Mouse (Mus musculus) lung, adult 2 months (tissue): ENCODE results near the gene Cuedc2. TPM values are rescaled to one million over a fixed set of nuclear protein-coding genes. Genes with fewer than 3 reads are reported as not detected.

ENCODE experiments used
- DNase-seq: peaks from one replicate; pipeline ENCODE4 v3.0.0; 2022
- H3K4me1 ChIP-seq: fragments of 200-500 bp; 2 replicates; pipeline ENCODE4 v1.6.1; 2011; ENCODE audit warnings: low read length; ENCODE audit not compliant: control insufficient read depth, insufficient read depth
- H3K4me3 ChIP-seq: fragments of 200-500 bp; replicated peaks from 2 replicates; pipeline ENCODE3; 2011; ENCODE audit warnings: low read depth, mild to moderate bottlenecking, control low read depth, low read length; ENCODE audit errors: extremely low read depth
- CTCF ChIP-seq: fragments of 200-500 bp; IDR thresholded peaks from 2 replicates; pipeline ENCODE4 v1.5.1; 2011; ENCODE audit warnings: mild to moderate bottlenecking, low read length, control low read depth; ENCODE audit not compliant: insufficient read depth
- POLR2A ChIP-seq: fragments of 200-500 bp; IDR thresholded peaks from 2 replicates; pipeline ENCODE4 v1.6.1; 2011; ENCODE audit warnings: low read depth, mild to moderate bottlenecking, control low read depth, low read length, borderline replicate concordance; ENCODE audit errors: extremely low read depth
- WGBS: fragments of 180-500 bp; shearing (Covaris S2); methylation state at CpG from one replicate; pipeline ENCODE4 v1.1.7; 2018; 5-methylcytosine and 5-hydroxymethylcytosine counted together
- polyA plus RNA-seq: library from polyadenylated mRNA; depleted of rRNA; stranded (reverse); fragments of >200 nt; gene quantifications from 2 replicates; pipeline ENCODE4 v1.2.3, GENCODE M21; 2012

Gene Cuedc2
- polyA plus RNA-seq, 1 experiment = 53.9 TPM

GRCm38 (mm10) chr19:46357344-46358280 is 19.1 kb upstream of the Cuedc2 start:
- peaks cover 3% of the 10 kb centered on the region; the same call in 1 of the 2 replicates for H3K4me1 ChIP-seq
- TF ChIP-seq CTCF = no peak
- no peak for TF ChIP-seq POLR2A
- H3K4me3 ChIP-seq = no peak overlapping the region
- DNase-seq = peak; percentile 46
- WGBS = 12% methylated on average over 25 of the region's 25 CpGs

GRCm38 (mm10) chr19:46356701-46357138 is 18.2 kb upstream of the Cuedc2 start:
- peak; percentile 86 for DNase-seq
- peaks cover 3% of the 10 kb centered on the region; the same call in 1 of the 2 replicates for H3K4me1 ChIP-seq
- 2% methylated on average over 29 of the region's 29 CpGs for WGBS
- no peak for TF ChIP-seq CTCF
- TF ChIP-seq POLR2A = peak; percentile 16; the same call in 1 of the 2 replicates
- H3K4me3 ChIP-seq = peak overlapping the region; percentile 48

GRCm38 (mm10) chr19:46350168-46350932 is 11.8 kb upstream of the Cuedc2 start, which contains the start of gene 2310034G01Rik:
2310034G01Rik (minus strand) TSS chr19:46350302.
- TF ChIP-seq CTCF (no peak), POLR2A (no peak)
- WGBS = 48% methylated on average over 10 of the region's 10 CpGs
- Histone ChIP-seq H3K4me1 (peaks cover 3% of the 10 kb centered on the region; the same call in 1 of the 2 replicates), H3K4me3 (peak within 1 kb of the TSS; percentile 56)
- peak; percentile 40 for DNase-seq

- WGBS = 26% methylated on average over 6 of the region's 6 CpGs
- H3K4me1 ChIP-seq = peaks cover 3% of the 10 kb centered on the region; the same call in 1 of the 2 replicates
- no peak for TF ChIP-seq CTCF
- no peak for TF ChIP-seq POLR2A
- peak overlapping the region; percentile 56 for H3K4me3 ChIP-seq
- no peak for DNase-seq
Observed at GRCm38 (mm10) chr19:46349550-46349949, 11.0 kb upstream of the Cuedc2 start.

- Histone ChIP-seq H3K4me3 (peak overlapping the region; percentile 66), H3K4me1 (peaks cover 3% of the 10 kb centered on the region; the same call in 1 of the 2 replicates)
- peak; percentile 61 for DNase-seq
- TF ChIP-seq CTCF (no peak), POLR2A (0 out of 2 replicates have a peak, but pooled peaks have one; percentile 36)
- WGBS = under 1% methylated on average over 78 of the region's 78 CpGs
Observed at GRCm38 (mm10) chr19:46348761-46349458, 10.4 kb upstream of the Cuedc2 start.

- Histone ChIP-seq H3K4me1 (peaks cover 5% of the 10 kb centered on the region), H3K4me3 (peak overlapping the region; percentile 66)
- 25% methylated on average over 14 of the region's 14 CpGs for WGBS
- TF ChIP-seq CTCF = no peak
- no peak; the same call in 1 of the 2 replicates for TF ChIP-seq POLR2A
- no peak for DNase-seq
Observed at GRCm38 (mm10) chr19:46347936-46348668, 9.6 kb upstream of the Cuedc2 start.

- TF ChIP-seq CTCF = no peak
- no peak for TF ChIP-seq POLR2A
- H3K4me3 ChIP-seq = no peak overlapping the region
- no peak for DNase-seq
- 100% methylated on average over 1 of the region's 1 CpGs for WGBS
- H3K4me1 ChIP-seq = peaks cover 5% of the 10 kb centered on the region
Observed at GRCm38 (mm10) chr19:46347146-46347545, 8.6 kb upstream of the Cuedc2 start.

- no peak for TF ChIP-seq CTCF
- no peak for TF ChIP-seq POLR2A
- DNase-seq = no peak
- WGBS = 40% methylated on average over 7 of the region's 7 CpGs
- H3K4me1 ChIP-seq = peaks cover 5% of the 10 kb centered on the region
- no peak overlapping the region for H3K4me3 ChIP-seq
Observed at GRCm38 (mm10) chr19:46344710-46345419, 6.4 kb upstream of the Cuedc2 start.
